Mouse (Mus musculus): Measurements from ENCODE around the gene Prkcsh. TPM values are rescaled to one million over a fixed set of nuclear protein-coding genes. Genes with fewer than 3 reads are reported as not detected.
A peak's percentile ranks its signal among the peaks of the same experiment; 100 is the strongest.

Prkcsh gene
- polyA plus RNA-seq, 1 experiment from 2014 or later, result 79.9 TPM

DNA sequence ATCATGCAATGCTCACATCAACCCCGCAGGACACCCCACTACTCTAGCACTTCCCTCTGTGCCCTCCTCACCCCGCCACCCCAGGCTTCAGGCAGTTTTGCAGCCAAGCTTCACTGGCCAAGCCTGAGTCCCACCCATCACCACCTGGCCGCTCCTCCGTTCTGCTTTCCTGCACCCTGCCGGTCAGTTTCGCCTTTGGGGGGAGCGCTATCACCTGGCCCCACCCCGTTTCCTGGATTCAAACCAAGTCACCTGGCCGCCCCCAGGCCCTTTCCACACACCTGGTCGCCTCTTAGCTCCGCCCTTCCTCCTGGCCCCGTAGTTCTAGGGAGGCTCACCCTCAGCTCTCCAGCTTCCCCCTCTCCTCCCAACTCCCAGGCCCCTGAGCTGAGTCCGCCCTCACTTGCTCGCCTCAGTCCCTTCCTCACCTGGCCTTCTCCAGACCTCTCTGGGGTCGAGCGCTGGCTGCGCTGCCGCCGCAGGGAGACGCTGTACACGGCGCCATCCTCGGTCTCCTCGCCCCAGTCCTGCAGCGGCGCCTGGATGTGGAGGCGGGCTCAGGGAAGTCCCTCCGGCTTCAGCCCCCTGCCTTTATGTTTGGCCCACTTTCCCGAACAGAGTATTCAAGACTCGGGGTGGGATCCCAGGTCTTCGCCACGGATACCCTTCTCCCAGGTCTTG is 14.0 kb upstream of the Prkcsh start:
- no peaks in the 10 kb centered on the region for H3K36me3 ChIP-seq (replicated peaks; ENCODE audit: control insufficient read depth, insufficient read depth, low read depth, low read length)
- H3K9ac ChIP-seq (replicated peaks; ENCODE audit: low read length), result peak overlapping the region; percentile 39
- under 1% methylated on average over 31 of the region's 32 CpGs for WGBS
- peaks cover 52% of the 10 kb centered on the region for H3K27me3 ChIP-seq (ENCODE audit: control insufficient read depth, insufficient read depth, low read length)
- H3K4me3 ChIP-seq (ENCODE audit: low read depth, low read length), result peak overlapping the region; percentile 38
- peaks cover 8% of the 10 kb centered on the region for H3K4me1 ChIP-seq (ENCODE audit: control insufficient read depth, insufficient read depth, low read length)
- H3K27ac ChIP-seq (replicated peaks; ENCODE audit: low read depth, low read length), result no peak overlapping the region
- no peaks in the 10 kb centered on the region for H3K9me3 ChIP-seq (replicated peaks; ENCODE audit: control insufficient read depth, low read length)
- peak overlapping the region; percentile 79 for H3K4me2 ChIP-seq (ENCODE audit: low read depth, low read length)
- DNase-seq (ENCODE audit: low spot score), result peak; percentile 32
- peak; percentile 5; the same call in 1 of the 2 replicates for ATAC-seq (replicated peaks; ENCODE audit: insufficient number of reproducible peaks, low FRiP score, low TSS enrichment, low read depth)

GRCm38 (mm10) chr9:21989230-21990110 is 13.1 kb upstream of the Prkcsh start, which contains the start of gene Rgl3:
Gene Rgl3, minus strand, starts transcription at chr9:21989446.
- DNase-seq (ENCODE audit: low spot score), result peak; percentile 41
- H3K27me3 ChIP-seq (ENCODE audit: control insufficient read depth, insufficient read depth, low read length), result peaks cover 52% of the 10 kb centered on the region
- no peaks in the 10 kb centered on the region for H3K9me3 ChIP-seq (replicated peaks; ENCODE audit: control insufficient read depth, low read length)
- H3K4me1 ChIP-seq (ENCODE audit: control insufficient read depth, insufficient read depth, low read length), result peaks cover 8% of the 10 kb centered on the region
- ATAC-seq (replicated peaks; ENCODE audit: insufficient number of reproducible peaks, low FRiP score, low TSS enrichment, low read depth), result no peak
- peak within 1 kb of the TSS; percentile 79 for H3K4me2 ChIP-seq (ENCODE audit: low read depth, low read length)
- peak within 1 kb of the TSS; percentile 39 for H3K9ac ChIP-seq (replicated peaks; ENCODE audit: low read length)
- no peak within 1 kb of the TSS for H3K27ac ChIP-seq (replicated peaks; ENCODE audit: low read depth, low read length)
- H3K4me3 ChIP-seq (ENCODE audit: low read depth, low read length), result peak within 1 kb of the TSS; percentile 38
- no peaks in the 10 kb centered on the region for H3K36me3 ChIP-seq (replicated peaks; ENCODE audit: control insufficient read depth, insufficient read depth, low read depth, low read length)
- WGBS, result under 1% methylated on average over 42 of the region's 42 CpGs

DNA sequence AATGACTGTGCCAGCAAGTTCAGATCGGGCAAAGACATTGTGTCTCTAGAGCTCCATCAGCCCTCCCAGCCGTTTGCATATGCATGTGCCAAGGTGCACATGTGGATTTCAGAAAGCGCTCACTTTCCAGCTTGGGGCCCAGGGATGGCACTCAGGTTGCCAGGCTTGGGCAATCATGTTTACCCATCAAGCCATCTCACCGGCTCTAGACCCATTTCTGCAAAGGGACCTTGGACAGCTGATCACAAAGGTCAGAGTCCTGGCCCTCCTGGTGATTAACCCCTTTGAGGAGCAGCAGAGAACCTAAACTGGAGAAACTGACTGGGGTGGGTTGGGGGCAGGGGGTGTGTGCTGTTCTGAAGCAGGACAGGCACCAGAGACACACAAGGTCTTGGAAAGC is 10.4 kb upstream of the Prkcsh start:
- H3K27me3 ChIP-seq (ENCODE audit: control insufficient read depth, insufficient read depth, low read length), result peaks cover 46% of the 10 kb centered on the region
- no peaks in the 10 kb centered on the region for H3K36me3 ChIP-seq (replicated peaks; ENCODE audit: control insufficient read depth, insufficient read depth, low read depth, low read length)
- DNase-seq (ENCODE audit: low spot score) (no peak), ATAC-seq (replicated peaks; ENCODE audit: insufficient number of reproducible peaks, low FRiP score, low TSS enrichment, low read depth) (no peak)
- no peaks in the 10 kb centered on the region for H3K9me3 ChIP-seq (replicated peaks; ENCODE audit: control insufficient read depth, low read length)
- H3K9ac ChIP-seq (replicated peaks; ENCODE audit: low read length), result no peak overlapping the region
- H3K4me2 ChIP-seq (ENCODE audit: low read depth, low read length), result no peak overlapping the region
- H3K27ac ChIP-seq (replicated peaks; ENCODE audit: low read depth, low read length), result no peak overlapping the region
- H3K4me1 ChIP-seq (ENCODE audit: control insufficient read depth, insufficient read depth, low read length), result peaks cover 8% of the 10 kb centered on the region
- H3K4me3 ChIP-seq (ENCODE audit: low read depth, low read length), result no peak overlapping the region
- 78% methylated on average over 4 of the region's 4 CpGs for WGBS

- H3K4me3 ChIP-seq (ENCODE audit: low read depth, low read length), result no peak overlapping the region
- no peaks in the 10 kb centered on the region for H3K4me1 ChIP-seq (ENCODE audit: control insufficient read depth, insufficient read depth, low read length)
- no peaks in the 10 kb centered on the region for H3K9me3 ChIP-seq (replicated peaks; ENCODE audit: control insufficient read depth, low read length)
- DNase-seq (ENCODE audit: low spot score) (no peak), ATAC-seq (replicated peaks; ENCODE audit: insufficient number of reproducible peaks, low FRiP score, low TSS enrichment, low read depth) (no peak)
- whole genome bisulfite sequencing, result 88% methylated on average over 3 of the region's 3 CpGs
- H3K36me3 ChIP-seq (replicated peaks; ENCODE audit: control insufficient read depth, insufficient read depth, low read depth, low read length), result no peaks in the 10 kb centered on the region
- no peak overlapping the region for H3K4me2 ChIP-seq (ENCODE audit: low read depth, low read length)
- peaks cover 6% of the 10 kb centered on the region for H3K27me3 ChIP-seq (ENCODE audit: control insufficient read depth, insufficient read depth, low read length)
- H3K9ac ChIP-seq (replicated peaks; ENCODE audit: low read length), result no peak overlapping the region
- no peak overlapping the region for H3K27ac ChIP-seq (replicated peaks; ENCODE audit: low read depth, low read length)
Observed at GRCm38 (mm10) chr9:21996178-21996867, 6.3 kb upstream of the Prkcsh start.

DNA sequence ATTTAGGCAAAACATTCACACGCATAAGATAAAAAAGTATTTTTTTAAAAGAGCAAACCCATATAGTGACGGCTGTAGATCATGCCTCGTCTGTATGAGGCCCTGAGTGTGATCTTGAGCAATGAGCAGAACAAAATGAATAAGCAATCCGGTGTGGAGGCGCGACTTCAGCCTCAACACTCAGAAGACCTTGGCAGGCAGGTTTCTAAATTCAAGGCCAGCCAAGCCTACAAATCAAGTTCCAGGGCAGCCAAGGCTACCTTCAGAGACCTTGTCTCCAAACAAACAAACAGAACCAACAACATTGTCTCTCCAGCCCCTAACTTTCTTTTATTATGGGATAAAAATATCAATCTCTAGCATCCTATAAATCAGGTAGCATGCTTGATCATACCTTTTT is 2.3 kb upstream of the Prkcsh start:
- Histone ChIP-seq H3K36me3 (replicated peaks; ENCODE audit: control insufficient read depth, insufficient read depth, low read depth, low read length) (no peaks in the 10 kb centered on the region), H3K9ac (replicated peaks; ENCODE audit: low read length) (no peak overlapping the region), H3K4me1 (ENCODE audit: control insufficient read depth, insufficient read depth, low read length) (no peaks in the 10 kb centered on the region), H3K27me3 (ENCODE audit: control insufficient read depth, insufficient read depth, low read length) (no peaks in the 10 kb centered on the region), H3K4me2 (ENCODE audit: low read depth, low read length) (no peak overlapping the region), H3K9me3 (replicated peaks; ENCODE audit: control insufficient read depth, low read length) (no peaks in the 10 kb centered on the region), H3K4me3 (ENCODE audit: low read depth, low read length) (no peak overlapping the region), H3K27ac (replicated peaks; ENCODE audit: low read depth, low read length) (no peak overlapping the region)
- ATAC-seq (replicated peaks; ENCODE audit: insufficient number of reproducible peaks, low FRiP score, low TSS enrichment, low read depth) (no peak), DNase-seq (ENCODE audit: low spot score) (no peak)
- WGBS, result 92% methylated on average over 6 of the region's 6 CpGs

GRCm38 (mm10) chr9:22001633-22002032 is 973 bp upstream of the Prkcsh start:
- Histone ChIP-seq H3K9me3 (replicated peaks; ENCODE audit: control insufficient read depth, low read length) (no peaks in the 10 kb centered on the region), H3K36me3 (replicated peaks; ENCODE audit: control insufficient read depth, insufficient read depth, low read depth, low read length) (no peaks in the 10 kb centered on the region), H3K4me2 (ENCODE audit: low read depth, low read length) (no peak overlapping the region), H3K27ac (replicated peaks; ENCODE audit: low read depth, low read length) (no peak overlapping the region), H3K4me3 (ENCODE audit: low read depth, low read length) (no peak overlapping the region), H3K4me1 (ENCODE audit: control insufficient read depth, insufficient read depth, low read length) (no peaks in the 10 kb centered on the region), H3K27me3 (ENCODE audit: control insufficient read depth, insufficient read depth, low read length) (no peaks in the 10 kb centered on the region), H3K9ac (replicated peaks; ENCODE audit: low read length) (no peak overlapping the region)
- 84% methylated on average over 4 of the region's 4 CpGs for WGBS
- DNase-seq (ENCODE audit: low spot score), result no peak
- no peak for ATAC-seq (replicated peaks; ENCODE audit: insufficient number of reproducible peaks, low FRiP score, low TSS enrichment, low read depth)

DNA sequence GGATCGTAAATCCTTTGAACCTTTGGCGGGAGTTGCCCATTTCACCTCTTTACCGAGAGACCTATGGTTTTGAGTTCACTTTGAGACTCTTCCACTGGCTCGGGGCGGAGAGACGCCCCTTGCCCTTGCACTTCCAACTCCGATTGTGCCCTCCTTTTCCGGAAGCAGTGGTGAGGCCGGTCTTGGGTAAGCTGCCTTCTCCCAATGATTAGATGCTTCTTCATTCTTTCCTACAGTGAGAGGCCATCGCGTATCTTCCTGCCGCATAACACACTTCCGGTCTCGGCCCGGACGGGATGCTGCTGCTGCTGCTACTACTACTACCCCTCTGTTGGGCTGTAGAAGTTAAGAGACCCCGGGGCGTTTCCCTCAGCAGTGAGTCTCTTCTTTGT is 553 bp downstream of the Prkcsh start:
- H3K4me1 ChIP-seq (ENCODE audit: control insufficient read depth, insufficient read depth, low read length), result no peaks in the 10 kb centered on the region
- WGBS, result under 1% methylated on average over 18 of the region's 18 CpGs
- H3K36me3 ChIP-seq (replicated peaks; ENCODE audit: control insufficient read depth, insufficient read depth, low read depth, low read length), result no peaks in the 10 kb centered on the region
- H3K4me2 ChIP-seq (ENCODE audit: low read depth, low read length), result peak overlapping the region; percentile 85
- peak overlapping the region; percentile 68 for H3K4me3 ChIP-seq (ENCODE audit: low read depth, low read length)
- H3K27ac ChIP-seq (replicated peaks; ENCODE audit: low read depth, low read length), result no peak overlapping the region
- DNase-seq (ENCODE audit: low spot score) (peak; percentile 45), ATAC-seq (replicated peaks; ENCODE audit: insufficient number of reproducible peaks, low FRiP score, low TSS enrichment, low read depth) (no peak)
- H3K9me3 ChIP-seq (replicated peaks; ENCODE audit: control insufficient read depth, low read length), result no peaks in the 10 kb centered on the region
- H3K27me3 ChIP-seq (ENCODE audit: control insufficient read depth, insufficient read depth, low read length), result no peaks in the 10 kb centered on the region
- H3K9ac ChIP-seq (replicated peaks; ENCODE audit: low read length), result peak overlapping the region; percentile 71

Data from embryonic facial prominence, embryonic 11.5 days (tissue).